Mouse (Mus musculus): ENCODE measurements around the gene Qsox2.

Gene Qsox2

GRCm38 (mm10) chr2:26225242-26225641 is 12.1 kb downstream of the Qsox2 start:
- no peak for DNase-seq (ENCODE audit: low spot score in 2 of 2)

DNA sequence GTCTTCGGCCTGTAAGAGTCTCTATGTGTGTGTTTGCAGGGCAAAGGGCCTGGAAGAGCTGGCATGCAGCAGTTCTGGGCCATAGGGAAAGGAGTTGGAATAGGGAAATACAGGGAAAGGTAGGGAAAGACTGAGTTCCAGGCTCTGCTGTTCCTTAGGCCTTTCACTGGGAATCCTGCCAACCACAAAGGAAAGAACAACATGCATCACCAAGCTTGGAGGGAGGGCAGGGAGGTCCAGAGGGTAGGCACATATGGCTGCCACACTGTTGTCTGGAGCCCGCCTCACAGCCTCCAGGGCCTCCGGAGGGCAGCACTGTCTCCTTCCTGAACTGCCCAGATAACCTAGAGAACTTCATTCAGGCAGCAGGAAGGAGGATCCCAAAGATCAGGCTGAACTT is 13.4 kb downstream of the Qsox2 start:
- DNase-seq (ENCODE audit: low spot score in 2 of 2) = no peak

- DNase-seq (ENCODE audit: low spot score in 2 of 2) = peak; percentile 9 to 22
Observed at GRCm38 (mm10) chr2:26214526-26214925, 22.8 kb downstream of the Qsox2 start.

GRCm38 (mm10) chr2:26209566-26209965 is 27.8 kb downstream of the Qsox2 start:
- DNase-seq (ENCODE audit: low spot score in 2 of 2) = no peak

- peak; percentile 27 to 38 for DNase-seq (ENCODE audit: low spot score in 2 of 2)
Observed at GRCm38 (mm10) chr2:26208126-26208789, 29.1 kb downstream of the Qsox2 start, which contains the start of gene Lhx3. TSS of gene Lhx3 (minus strand) at chr2:26208289.

- DNase-seq (ENCODE audit: low spot score in 2 of 2) = no peak
Observed at GRCm38 (mm10) chr2:26207559-26207958, 29.8 kb downstream of the Qsox2 start.

DNA sequence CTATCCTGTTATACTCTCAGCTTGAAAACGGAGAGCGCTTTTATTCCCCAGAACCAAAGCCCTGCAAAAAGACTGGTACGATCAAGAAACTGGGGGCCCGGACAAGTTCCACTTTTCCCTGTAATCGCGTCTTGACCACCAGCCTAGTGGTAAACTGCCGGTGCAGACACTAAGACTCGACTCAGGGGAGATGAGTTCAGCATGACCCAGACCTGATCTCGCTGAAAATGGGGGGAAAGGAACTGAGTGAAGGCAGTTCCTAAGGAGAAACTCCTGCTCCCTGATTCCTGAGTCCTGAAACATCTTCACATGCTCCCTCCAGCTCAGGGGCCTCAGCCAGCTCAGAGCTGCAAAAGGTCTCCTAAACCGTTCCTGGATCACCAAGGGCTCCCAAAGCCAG is 31.6 kb downstream of the Qsox2 start:
- DNase-seq (ENCODE audit: low spot score in 2 of 2) = no peak

GRCm38 (mm10) chr2:26205126-26205525 is 32.2 kb downstream of the Qsox2 start:
- DNase-seq (ENCODE audit: low spot score in 2 of 2) = no peak

DNA sequence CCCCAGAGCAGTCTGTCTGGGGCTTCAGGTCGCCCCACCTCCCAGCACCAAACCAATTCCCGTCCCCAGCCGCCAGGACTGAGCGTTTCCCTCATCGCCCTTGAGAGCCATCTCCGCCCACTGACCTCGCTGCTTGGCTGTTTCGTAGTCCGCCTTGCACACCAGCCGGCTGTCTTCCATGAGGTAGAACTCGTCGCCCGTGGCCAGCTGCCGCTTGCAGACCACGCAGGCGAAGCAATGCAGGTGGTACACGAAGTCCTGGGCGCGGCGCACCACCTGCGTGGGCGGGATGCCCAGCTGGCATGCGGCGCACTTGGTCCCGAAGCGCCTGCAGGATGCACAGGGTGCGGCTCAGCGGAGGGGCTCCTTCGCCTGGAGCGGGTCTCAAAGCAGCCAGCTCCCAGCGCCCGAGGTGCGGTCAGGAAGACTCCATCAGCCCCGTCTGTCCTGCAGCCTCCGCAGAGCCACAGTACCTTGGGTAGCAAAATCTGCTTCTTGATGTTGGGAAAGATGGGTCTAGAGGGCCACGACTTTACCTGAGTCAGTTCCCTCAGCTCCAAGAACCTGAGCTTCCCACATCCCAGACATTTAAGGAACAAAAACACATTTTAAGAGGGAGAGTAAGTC is 34.4 kb downstream of the Qsox2 start:
- no peak for DNase-seq (ENCODE audit: low spot score in 2 of 2)

- no peak for DNase-seq (ENCODE audit: low spot score in 2 of 2)
Observed at GRCm38 (mm10) chr2:26201926-26202848, 35.1 kb downstream of the Qsox2 start.

GRCm38 (mm10) chr2:26198488-26198887 is 38.8 kb downstream of the Qsox2 start:
- DNase-seq (ENCODE audit: low spot score in 2 of 2) = no peak

DNA sequence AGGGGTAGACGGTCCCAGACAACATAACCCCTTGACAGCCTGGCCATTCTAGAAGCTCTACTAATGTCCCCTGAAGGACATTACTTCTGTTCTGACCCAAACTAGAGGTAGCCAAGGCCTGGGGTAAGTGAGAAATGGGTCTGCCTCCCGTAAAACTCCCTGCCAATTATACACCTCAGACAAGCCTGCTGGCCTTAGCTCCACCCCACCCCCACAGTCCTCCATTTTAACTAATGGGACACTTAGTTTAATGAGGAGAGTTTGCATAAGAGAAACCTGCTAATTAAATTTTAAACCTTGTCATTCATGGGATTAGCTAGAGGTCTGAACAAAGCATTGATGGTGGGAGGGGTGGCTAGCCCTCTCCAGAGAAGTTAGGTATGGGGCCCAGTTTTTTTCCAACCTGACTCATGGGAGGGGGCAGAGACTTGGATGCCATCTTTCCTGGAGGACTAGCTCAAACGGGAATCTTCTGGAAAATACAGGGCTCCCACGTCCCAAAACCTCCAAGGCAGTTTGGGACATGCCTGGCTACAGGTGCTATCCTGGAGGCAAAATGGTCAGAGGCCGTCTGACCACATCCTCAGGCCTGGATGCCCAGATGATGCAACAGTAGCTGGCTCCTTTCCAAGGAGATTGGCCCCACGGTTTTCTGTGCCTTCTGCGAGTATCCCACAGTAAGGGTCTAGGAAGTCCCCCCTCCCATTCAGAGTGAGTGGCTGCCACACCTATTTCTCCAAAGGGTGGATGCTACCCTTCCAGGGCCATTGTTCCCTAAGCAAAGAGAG is 42.6 kb downstream of the Qsox2 start:
- no peak for DNase-seq (ENCODE audit: low spot score in 2 of 2)

DNA sequence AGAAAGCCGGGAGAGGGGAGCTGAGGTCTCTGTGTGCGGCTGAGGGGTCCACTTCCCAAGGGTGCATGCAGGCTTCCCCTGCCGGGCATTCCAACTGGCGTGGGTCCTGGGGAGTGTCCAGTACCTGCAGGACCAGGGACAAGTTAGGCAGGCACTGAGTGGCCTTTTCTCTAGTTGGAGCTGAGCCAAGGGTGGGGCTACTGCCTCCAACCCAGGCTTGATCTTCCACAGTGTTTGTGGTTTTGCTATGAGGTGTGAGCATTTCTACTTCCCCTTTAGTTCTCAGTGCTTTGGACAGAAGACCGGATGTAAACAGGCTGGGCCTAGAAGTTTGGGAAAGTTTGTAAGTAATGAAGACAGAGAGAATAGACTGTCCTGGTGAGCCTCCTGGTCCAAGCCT is 48.8 kb downstream of the Qsox2 start:
- DNase-seq (ENCODE audit: low spot score in 2 of 2) = peak; percentile 17 to 46

DNA sequence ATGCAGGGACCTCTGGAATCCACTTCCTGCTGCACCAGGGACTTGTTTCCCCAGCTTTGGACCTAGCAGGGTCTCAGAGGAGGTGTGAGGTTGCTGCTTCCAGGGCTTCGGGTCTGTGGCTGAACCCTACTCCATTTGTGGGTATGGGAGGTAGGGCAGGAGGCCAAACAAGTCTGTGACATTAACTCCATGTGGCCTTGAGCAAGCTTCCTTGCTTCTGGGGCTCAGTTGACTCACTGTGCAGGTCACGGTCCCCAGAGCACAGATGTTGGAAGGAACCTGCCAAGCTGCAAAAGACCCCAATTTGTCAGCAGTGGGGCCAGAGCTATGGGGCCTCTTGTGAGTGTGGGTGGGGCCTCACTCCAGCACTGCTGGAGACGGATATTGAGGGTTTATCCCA is 53.0 kb downstream of the Qsox2 start:
- no peak for DNase-seq (ENCODE audit: low spot score in 2 of 2)

DNA sequence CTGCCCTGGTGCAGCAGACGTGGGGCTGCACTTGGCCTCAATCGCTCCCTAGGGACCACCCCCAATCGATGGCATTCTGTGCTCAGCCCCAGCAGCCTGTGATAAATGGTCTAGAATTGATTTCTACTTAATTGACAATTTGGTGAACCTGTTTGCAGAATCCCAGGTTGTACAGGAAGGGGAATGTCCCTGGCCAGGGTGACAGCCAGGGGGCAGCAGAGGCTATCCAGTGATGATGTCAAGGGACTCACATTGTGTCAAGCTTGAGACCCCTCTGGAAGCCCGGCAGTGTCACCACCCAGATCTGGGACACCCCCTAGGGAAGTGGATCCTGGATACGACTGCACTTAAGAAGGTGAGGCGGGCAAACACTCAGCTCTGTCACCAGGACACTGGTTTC is 54.7 kb downstream of the Qsox2 start:
- DNase-seq (ENCODE audit: low spot score in 2 of 2) = peak in 1 of 2 experiments; percentile 8

- no peak for DNase-seq (ENCODE audit: low spot score in 2 of 2)
Observed at GRCm38 (mm10) chr2:26177189-26177588, 60.1 kb downstream of the Qsox2 start.

GRCm38 (mm10) chr2:26176731-26177130 is 60.6 kb downstream of the Qsox2 start:
- DNase-seq (ENCODE audit: low spot score in 2 of 2) = no peak

DNA sequence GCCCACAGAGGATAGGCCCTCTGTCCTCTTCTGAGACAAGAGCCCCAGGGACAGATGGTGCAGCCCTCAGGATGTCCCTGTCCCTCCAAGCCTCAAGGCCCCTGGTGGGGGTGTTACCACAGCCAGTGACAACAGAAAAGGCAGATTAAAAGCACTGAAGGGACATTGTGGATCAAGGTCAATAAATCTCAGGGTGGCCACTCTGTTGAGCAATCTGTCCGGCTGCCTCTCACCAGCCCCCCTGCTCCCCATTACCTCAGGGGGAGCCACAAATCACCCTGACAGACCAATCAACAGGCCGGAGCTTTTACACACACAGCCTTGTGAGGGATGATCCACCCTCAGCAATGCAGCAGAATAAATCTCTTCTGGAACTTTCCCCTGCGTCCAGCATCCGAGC is 62.1 kb downstream of the Qsox2 start:
- DNase-seq (ENCODE audit: low spot score in 2 of 2) = no peak

- DNase-seq (ENCODE audit: low spot score in 2 of 2) = no peak
Observed at GRCm38 (mm10) chr2:26172166-26172565, 65.2 kb downstream of the Qsox2 start.

GRCm38 (mm10) chr2:26170376-26170775 is 66.9 kb downstream of the Qsox2 start:
- DNase-seq (ENCODE audit: low spot score in 2 of 2) = no peak

DNA sequence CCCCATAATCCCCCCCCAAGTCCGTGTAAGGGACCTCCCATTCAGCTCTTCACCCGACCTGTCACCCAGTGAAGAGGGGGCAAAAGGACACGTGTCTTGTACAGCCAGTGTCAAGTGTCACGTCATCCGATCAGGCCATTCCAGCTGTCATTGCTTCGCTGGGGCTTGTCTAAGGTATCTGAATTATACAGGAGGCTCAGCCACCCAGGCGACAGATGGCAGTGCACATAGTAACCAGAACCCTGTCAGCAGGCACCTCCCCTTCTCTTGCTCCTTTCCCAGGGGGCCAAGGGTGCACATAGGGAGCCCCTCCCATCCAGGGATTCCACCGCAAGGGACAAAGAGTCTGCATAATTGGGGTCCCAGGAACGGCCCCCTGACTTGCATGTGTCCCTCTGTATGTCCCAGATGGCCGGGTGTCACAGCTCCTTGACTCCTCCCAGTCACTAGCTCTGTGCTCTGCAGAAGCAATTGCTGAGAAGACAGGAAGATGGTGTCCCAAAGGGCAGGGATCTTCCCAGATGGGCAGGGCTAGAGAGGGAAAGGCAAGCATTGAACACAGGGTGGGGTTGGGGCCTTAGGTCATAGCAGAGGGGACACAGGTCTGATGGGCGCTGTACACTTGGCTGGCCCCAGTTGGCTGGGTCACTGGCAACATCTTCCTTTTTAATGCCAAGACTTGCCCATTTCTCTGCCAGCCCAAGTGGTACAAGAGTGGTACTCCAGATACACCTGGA is 68.3 kb downstream of the Qsox2 start:
- no peak for DNase-seq (ENCODE audit: low spot score in 2 of 2)
